Mouse (Mus musculus) embryonic facial prominence, embryonic 12.5 days (tissue): ENCODE results near the gene Rnf151. TPM values are rescaled to one million over a fixed set of nuclear protein-coding genes. Genes with fewer than 3 reads are reported as not detected.

Source experiments
- ATAC-seq: fragments of 200-750 bp; cut with Nextera tagmentation; 2 replicates; pipeline ENCODE4 v1.8.0; 2017; ENCODE audit not compliant: insufficient number of reproducible peaks, insufficient read depth, low FRiP score, low TSS enrichment
- H3K27ac ChIP-seq: fragments of 300-500 bp; sonication (generic); 2 replicates; pipeline ENCODE4 v1.5.1; 2016; ENCODE audit warnings: mild to moderate bottlenecking
- H3K27me3 ChIP-seq: fragments of 300-500 bp; sonication (generic); 2 replicates; pipeline ENCODE4 v1.6.1; 2016; ENCODE audit warnings: mild to moderate bottlenecking, moderate library complexity
- H3K36me3 ChIP-seq: fragments of 300-500 bp; sonication (generic); 2 replicates; pipeline ENCODE4 v1.6.1; 2016; ENCODE audit warnings: mild to moderate bottlenecking
- H3K4me1 ChIP-seq: fragments of 300-500 bp; sonication (generic); 2 replicates; pipeline ENCODE4 v1.6.1; 2016
- H3K4me2 ChIP-seq: fragments of 300-500 bp; sonication (generic); replicated peaks from 2 replicates; pipeline ENCODE4 v1.6.1; 2016; ENCODE audit warnings: mild to moderate bottlenecking, moderate library complexity
- H3K4me3 ChIP-seq: fragments of 300-500 bp; sonication (generic); 2 replicates; pipeline ENCODE4 v1.5.1; 2016; ENCODE audit warnings: mild to moderate bottlenecking
- H3K9ac ChIP-seq: fragments of 300-500 bp; sonication (generic); 2 replicates; pipeline ENCODE4 v1.6.1; 2016; ENCODE audit warnings: mild to moderate bottlenecking, moderate library complexity
- H3K9me3 ChIP-seq: fragments of 300-500 bp; sonication (generic); 2 replicates; pipeline ENCODE4 v1.6.1; 2016; ENCODE audit warnings: mild to moderate bottlenecking, moderate library complexity
- WGBS: fragments of 180-500 bp; shearing (Covaris S2); methylation state at CpG from one replicate; pipeline ENCODE4 v1.1.7; 2016; 5-methylcytosine and 5-hydroxymethylcytosine counted together
- polyA plus RNA-seq: library from polyadenylated mRNA; unstranded; fragments of >200 nt; fragmentation: Nextera tagmentation; extraction: Ambion mirVana; gene quantifications from 2 replicates; pipeline ENCODE4 v1.2.1, GENCODE M21; 2016

The Rnf151 gene
- polyA plus RNA-seq, 1 experiment from 2014 or later = 0.22 TPM

DNA sequence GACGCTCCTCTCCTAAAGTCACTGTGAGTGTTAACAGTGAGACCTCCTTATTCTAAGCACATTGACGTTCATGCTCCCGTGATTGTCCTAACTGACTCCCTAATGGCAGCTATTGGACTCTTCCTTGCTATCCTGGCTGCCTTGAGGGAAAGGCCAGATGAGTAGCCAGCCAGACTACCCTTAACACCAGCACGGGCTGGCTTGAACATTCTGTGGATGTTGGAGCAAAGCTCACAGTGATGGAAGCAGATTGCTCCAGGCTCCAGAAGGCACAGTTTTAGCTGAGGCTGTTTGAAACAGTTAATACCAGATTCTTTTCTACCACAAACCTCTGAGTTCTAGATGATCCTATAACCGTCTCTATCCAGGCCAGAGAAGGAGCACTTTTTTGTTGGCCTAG is 26.0 kb upstream of the Rnf151 start:
- Histone ChIP-seq H3K9ac (no peak overlapping the region), H3K27me3 (no peaks in the 10 kb centered on the region), H3K36me3 (0 out of 2 replicates have a peak, but pooled peaks cover 14% of the 10 kb centered on the region), H3K4me3 (no peak overlapping the region), H3K4me2 (no peak overlapping the region), H3K9me3 (no peaks in the 10 kb centered on the region), H3K4me1 (0 out of 2 replicates have a peak, but pooled peaks cover 10% of the 10 kb centered on the region), H3K27ac (no peak overlapping the region)
- ATAC-seq = no peak
- 77% methylated on average over 5 of the region's 5 CpGs for WGBS

DNA sequence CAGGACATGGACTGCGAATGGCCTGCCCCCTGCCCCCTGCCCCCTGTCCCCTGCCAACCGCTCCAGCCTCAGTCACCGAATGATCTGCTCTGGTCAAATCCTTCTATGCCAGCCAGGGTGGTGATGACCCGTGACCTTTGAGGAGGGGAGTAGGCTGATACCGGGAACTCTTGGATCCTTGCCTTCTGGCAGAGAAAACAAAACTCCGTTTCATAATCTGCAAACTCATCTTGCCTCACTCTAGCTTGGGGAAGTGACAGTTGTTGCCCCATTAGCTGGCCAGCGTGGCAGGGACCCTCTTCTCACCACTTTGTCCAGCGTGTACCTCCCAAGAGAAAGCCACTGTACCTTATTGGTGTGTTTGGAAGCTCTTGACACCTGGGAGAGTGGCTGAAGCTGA is 24.4 kb upstream of the Rnf151 start:
- Histone ChIP-seq H3K27me3 (no peaks in the 10 kb centered on the region), H3K4me2 (no peak overlapping the region), H3K9ac (no peak overlapping the region), H3K27ac (no peak overlapping the region), H3K36me3 (0 out of 2 replicates have a peak, but pooled peaks cover 14% of the 10 kb centered on the region), H3K9me3 (no peaks in the 10 kb centered on the region), H3K4me1 (peaks cover 9% of the 10 kb centered on the region; the same call in 1 of the 2 replicates), H3K4me3 (no peak overlapping the region)
- WGBS = 81% methylated on average over 8 of the region's 8 CpGs
- ATAC-seq = no peak

DNA sequence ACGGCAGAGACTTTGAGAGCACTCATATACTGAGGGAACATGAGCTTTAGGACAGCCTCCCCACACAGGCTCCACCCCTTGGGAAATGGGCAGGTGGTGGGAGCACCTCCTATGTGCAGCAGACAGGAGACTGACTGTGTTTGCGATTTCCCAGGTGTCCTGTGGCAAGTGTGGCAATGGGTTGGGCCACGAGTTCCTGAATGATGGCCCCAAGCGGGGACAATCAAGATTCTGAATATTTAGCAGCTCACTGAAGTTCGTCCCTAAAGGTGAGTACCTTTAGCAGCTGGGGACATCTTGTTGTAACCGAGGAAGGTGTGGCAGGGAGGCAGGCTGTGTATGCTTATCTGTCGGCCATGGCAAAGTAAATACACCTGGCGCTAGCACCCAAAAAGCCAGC is 22.1 kb upstream of the Rnf151 start:
- no peaks in the 10 kb centered on the region for H3K27me3 ChIP-seq
- no peak for ATAC-seq
- H3K36me3 ChIP-seq = 0 out of 2 replicates have a peak, but pooled peaks cover 14% of the 10 kb centered on the region
- no peak overlapping the region for H3K4me3 ChIP-seq
- no peak overlapping the region for H3K9ac ChIP-seq
- no peaks in the 10 kb centered on the region for H3K9me3 ChIP-seq
- 79% methylated on average over 8 of the region's 8 CpGs for WGBS
- H3K4me1 ChIP-seq = peaks cover 6% of the 10 kb centered on the region
- no peak overlapping the region for H3K27ac ChIP-seq
- H3K4me2 ChIP-seq = no peak overlapping the region

DNA sequence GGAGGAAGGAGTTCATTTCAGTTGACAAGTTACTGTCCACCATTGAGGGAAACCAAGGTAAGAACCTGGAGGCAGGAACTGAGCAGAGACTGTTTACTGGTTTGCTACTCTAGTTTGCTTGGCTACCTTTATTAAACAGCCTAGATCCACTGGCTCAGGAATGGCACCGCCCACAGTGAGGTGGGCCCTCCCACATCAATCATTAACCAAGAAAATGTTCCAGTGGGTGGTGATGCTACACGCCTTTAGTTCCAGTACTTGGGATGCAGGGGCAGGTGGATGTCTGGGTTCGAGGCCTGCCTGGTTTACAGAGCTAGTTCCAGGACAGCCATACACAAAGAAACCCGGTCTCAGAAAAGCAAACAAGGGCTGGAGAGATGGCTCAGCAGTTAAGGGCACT is 20.4 kb upstream of the Rnf151 start:
- Histone ChIP-seq H3K9me3 (no peaks in the 10 kb centered on the region), H3K36me3 (0 out of 2 replicates have a peak, but pooled peaks cover 14% of the 10 kb centered on the region), H3K4me1 (peaks cover 6% of the 10 kb centered on the region), H3K27me3 (no peaks in the 10 kb centered on the region), H3K9ac (no peak overlapping the region), H3K4me2 (no peak overlapping the region), H3K4me3 (no peak overlapping the region), H3K27ac (no peak overlapping the region)
- 83% methylated on average over 4 of the region's 4 CpGs for WGBS
- ATAC-seq = no peak

DNA sequence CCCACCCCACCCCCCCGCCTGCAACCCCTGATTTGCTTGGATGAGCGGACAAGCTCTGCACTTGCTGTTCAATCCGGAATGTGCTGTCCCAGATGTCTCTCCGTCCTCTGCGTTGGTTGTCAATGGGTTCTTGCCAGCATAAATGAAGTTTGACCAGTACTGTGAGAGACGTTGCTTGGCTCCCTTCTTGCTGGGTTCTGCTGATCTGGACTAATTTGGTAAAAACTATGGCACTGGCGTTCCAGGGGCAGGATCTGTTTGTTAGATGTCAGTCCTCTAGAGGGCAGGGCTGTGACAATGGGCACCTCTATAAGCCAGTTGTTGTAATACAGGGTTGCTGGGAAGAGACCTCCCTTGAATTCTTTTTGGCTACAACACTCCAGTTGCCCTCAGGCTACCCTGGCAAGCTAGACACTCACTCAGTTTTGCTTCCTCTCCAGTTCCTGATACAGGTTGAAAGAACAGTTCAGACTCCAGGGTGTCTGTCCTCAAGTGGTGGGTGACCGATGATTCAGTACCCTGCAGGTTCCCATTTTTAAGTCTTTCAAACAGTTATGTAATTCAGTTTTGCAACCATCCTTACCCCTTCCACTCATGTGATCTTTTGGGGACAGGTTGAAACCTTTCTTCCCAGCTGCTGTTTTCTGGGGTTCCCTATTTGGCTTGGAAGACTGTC is 19.4 kb upstream of the Rnf151 start:
- Histone ChIP-seq H3K36me3 (0 out of 2 replicates have a peak, but pooled peaks cover 10% of the 10 kb centered on the region), H3K9ac (peak overlapping the region; percentile 67), H3K4me1 (peaks cover 6% of the 10 kb centered on the region), H3K27me3 (no peaks in the 10 kb centered on the region), H3K4me3 (peak overlapping the region; percentile 65), H3K27ac (no peak overlapping the region), H3K4me2 (peak overlapping the region; percentile 70), H3K9me3 (no peaks in the 10 kb centered on the region)
- WGBS = 30% methylated on average over 8 of the region's 8 CpGs
- ATAC-seq = no peak

DNA sequence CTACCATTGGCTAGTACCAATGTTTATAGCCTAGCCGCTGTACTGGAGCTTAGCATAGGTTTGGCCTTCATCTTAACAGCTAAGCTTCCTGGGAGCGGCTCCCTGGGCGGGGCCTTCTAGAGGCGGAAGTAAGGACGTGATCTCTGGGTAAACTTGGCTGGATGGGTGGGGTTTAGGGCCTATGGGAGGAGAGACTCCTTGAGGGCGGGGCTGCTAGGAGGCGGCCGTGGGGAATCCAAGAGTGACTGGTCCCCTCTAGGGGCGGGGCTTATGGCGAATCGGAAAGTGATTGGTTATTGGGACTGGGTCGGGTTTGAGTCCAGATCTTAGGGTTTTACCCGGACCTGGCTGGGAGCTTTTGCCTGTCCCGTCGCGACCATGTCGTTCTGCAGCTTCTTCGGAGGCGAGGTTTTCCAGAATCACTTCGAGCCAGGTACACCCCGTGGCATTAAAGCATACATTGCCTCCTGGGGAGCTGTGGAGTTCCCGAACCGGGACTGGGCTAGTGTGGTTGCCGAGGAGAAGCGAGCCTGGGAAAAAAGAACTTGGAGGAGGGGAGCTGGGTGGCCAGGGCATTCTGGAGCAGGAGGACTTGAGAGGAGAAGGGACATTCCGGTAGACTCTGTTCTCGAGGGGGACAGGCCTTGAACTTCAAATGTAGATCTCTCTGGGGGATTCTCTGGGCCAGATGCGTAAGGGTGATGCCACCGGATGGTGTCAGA is 18.6 kb upstream of the Rnf151 start, which contains the start of gene Msrb1:
Gene Msrb1, plus strand, starts transcription at position 313 of the 722 bp plus-strand sequence.
- under 1% methylated on average over 29 of the region's 29 CpGs for WGBS
- Histone ChIP-seq H3K27ac (peak within 1 kb of the TSS; percentile 65; the same call in 1 of the 2 replicates), H3K36me3 (0 out of 2 replicates have a peak, but pooled peaks cover 10% of the 10 kb centered on the region), H3K27me3 (no peaks in the 10 kb centered on the region), H3K4me1 (peaks cover 6% of the 10 kb centered on the region), H3K9me3 (no peaks in the 10 kb centered on the region), H3K9ac (peak within 1 kb of the TSS; percentile 67), H3K4me3 (peak within 1 kb of the TSS; percentile 65), H3K4me2 (peak within 1 kb of the TSS; percentile 70)
- peak; percentile 92 for ATAC-seq

DNA sequence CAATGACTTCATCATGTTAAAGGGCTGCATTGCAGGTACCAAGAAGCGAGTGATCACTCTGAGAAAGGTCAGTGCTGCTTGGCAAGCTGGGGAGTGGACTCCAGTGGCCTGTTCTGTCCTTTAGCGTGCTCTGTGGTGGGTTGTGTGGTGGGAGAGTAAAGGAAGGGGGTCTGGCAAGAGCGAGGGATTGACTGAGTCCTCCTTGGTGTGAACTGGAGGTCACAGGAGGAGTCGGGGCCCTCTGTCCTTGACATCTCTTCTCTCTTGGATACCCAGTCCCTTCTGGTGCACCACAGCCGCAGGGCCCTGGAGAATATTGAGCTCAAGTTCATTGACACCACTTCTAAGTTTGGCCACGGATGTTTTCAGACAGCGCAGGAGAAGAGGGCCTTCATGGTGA is 17.6 kb upstream of the Rnf151 start:
- H3K27ac ChIP-seq = 0 out of 2 replicates have a peak overlapping the region, but pooled peaks have one; percentile 65
- WGBS = 85% methylated on average over 7 of the region's 7 CpGs
- H3K4me1 ChIP-seq = peaks cover 6% of the 10 kb centered on the region
- no peaks in the 10 kb centered on the region for H3K9me3 ChIP-seq
- no peak overlapping the region for H3K4me3 ChIP-seq
- H3K36me3 ChIP-seq = 0 out of 2 replicates have a peak, but pooled peaks cover 4% of the 10 kb centered on the region
- H3K4me2 ChIP-seq = no peak overlapping the region
- ATAC-seq = no peak
- no peak overlapping the region for H3K9ac ChIP-seq
- H3K27me3 ChIP-seq = no peaks in the 10 kb centered on the region

DNA sequence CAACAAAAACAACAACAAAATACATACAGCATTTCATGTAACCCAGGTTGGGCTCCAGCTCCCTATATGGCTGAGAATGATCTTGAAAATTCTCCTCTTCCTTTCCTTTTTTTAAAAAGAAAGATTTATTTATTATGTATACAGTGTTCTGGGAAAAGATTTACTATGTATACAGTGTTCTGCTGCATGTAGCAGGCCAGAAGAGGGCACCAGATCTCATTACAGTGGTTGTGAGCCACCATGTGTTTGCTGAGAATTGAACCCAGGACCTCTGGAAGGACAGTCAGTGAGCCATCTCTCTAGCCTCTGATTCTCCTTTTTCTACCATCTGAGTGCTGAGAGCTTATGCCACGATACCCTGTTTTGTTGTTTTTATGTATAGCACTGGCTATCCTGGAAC is 16.6 kb upstream of the Rnf151 start:
- WGBS = 91% methylated on average over 1 of the region's 1 CpGs
- H3K27ac ChIP-seq = no peak overlapping the region

DNA sequence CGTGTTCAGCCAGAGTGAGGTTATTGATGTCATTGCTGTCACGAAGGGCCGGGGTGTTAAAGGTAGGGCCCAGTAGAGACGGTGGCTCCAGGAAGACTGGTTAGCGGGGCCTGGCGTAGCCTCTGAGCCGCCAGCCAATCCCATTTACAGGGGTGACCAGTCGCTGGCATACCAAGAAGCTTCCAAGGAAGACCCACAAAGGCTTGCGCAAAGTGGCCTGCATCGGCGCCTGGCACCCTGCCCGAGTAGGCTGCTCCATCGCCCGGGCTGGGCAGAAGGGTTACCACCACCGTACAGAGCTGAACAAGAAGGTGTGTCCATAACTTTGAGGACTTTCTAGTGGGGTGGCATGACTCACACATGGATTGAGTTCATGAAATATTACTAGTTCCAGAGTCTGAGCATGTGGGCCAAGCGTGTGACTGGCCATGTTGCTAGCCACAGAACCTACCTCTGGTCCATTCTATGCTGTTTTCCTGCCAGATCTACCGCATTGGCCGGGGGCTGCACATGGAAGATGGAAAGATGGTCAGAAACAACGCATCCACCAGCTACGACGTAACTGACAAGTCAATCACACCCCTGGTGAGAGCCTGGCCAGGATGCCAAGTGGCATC is 15.7 kb upstream of the Rnf151 start:
- ATAC-seq = no peak
- Histone ChIP-seq H3K36me3 (no peaks in the 10 kb centered on the region), H3K9ac (no peak overlapping the region), H3K4me3 (no peak overlapping the region), H3K4me2 (no peak overlapping the region), H3K27me3 (no peaks in the 10 kb centered on the region), H3K27ac (no peak overlapping the region), H3K4me1 (peaks cover 6% of the 10 kb centered on the region), H3K9me3 (no peaks in the 10 kb centered on the region)
- 89% methylated on average over 21 of the region's 21 CpGs for WGBS

More for the DNA sequence above, 16.6 kb upstream of the Rnf151 start:
- Histone ChIP-seq H3K4me2 (no peak overlapping the region), H3K4me1 (peaks cover 6% of the 10 kb centered on the region), H3K9me3 (no peaks in the 10 kb centered on the region), H3K9ac (no peak overlapping the region), H3K27me3 (no peaks in the 10 kb centered on the region), H3K36me3 (no peaks in the 10 kb centered on the region), H3K4me3 (no peak overlapping the region)
- ATAC-seq = no peak

DNA sequence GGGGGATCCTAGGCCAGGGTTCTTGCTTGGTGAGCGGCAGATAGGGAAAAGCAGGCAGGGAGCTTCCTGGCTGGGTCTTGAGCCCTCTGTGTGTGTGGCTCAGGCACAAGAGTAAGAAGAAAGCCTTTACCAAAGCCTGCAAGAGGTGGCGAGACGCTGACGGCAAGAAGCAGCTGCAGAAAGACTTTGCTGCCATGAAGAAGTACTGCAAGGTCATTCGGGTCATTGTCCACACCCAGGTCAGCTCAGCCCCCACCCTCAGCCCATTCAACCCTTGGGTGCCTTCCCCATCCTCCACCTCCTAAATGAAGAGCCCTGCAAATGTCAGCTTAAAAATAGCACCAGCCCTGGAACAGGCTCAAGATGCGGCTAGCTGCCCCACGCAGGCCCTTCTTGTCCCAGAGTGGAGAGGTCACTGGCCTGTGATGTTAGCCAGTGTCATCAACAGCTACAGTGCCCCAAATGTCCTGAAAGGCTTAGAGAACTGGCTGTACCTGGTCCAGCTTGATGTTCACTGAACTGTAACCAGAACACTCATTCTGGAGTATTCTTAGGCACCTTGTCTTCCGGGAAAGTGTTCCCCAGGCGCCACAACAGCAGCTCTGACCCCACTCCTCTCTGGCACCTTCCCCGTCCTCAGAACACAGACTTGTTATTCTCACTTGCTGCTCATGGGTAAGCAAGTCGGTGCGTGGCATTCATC is 14.5 kb upstream of the Rnf151 start:
- no peak for ATAC-seq
- no peak overlapping the region for H3K4me2 ChIP-seq
- no peaks in the 10 kb centered on the region for H3K36me3 ChIP-seq
- no peaks in the 10 kb centered on the region for H3K27me3 ChIP-seq
- no peaks in the 10 kb centered on the region for H3K9me3 ChIP-seq
- peaks cover 5% of the 10 kb centered on the region for H3K4me1 ChIP-seq
- 80% methylated on average over 12 of the region's 12 CpGs for WGBS
- no peak overlapping the region for H3K4me3 ChIP-seq
- no peak overlapping the region for H3K27ac ChIP-seq
- H3K9ac ChIP-seq = no peak overlapping the region

DNA sequence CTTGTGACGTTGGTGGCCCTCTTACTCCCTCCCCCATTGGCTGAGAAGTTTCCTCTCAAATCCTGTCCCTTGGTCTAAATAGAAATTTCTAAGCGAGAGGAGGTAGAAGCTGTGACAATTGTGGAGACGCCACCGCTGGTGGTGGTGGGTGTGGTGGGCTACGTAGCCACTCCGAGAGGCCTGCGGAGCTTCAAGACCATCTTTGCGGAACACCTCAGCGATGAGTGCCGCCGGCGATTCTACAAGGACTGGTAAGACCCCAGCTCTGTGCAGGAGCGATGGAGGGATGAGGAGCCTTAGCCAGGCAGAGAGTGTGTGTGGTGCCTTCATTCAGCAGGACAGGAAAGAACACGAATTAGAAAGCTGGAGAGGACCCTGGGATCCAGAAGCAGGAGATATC is 12.9 kb upstream of the Rnf151 start:
- WGBS = 82% methylated on average over 14 of the region's 14 CpGs
- H3K36me3 ChIP-seq = no peaks in the 10 kb centered on the region
- no peak overlapping the region for H3K4me2 ChIP-seq
- H3K9me3 ChIP-seq = no peaks in the 10 kb centered on the region
- no peak overlapping the region for H3K27ac ChIP-seq
- H3K27me3 ChIP-seq = no peaks in the 10 kb centered on the region
- no peak overlapping the region for H3K4me3 ChIP-seq
- no peaks in the 10 kb centered on the region for H3K4me1 ChIP-seq
- no peak for ATAC-seq
- H3K9ac ChIP-seq = no peak overlapping the region
